Mouse (Mus musculus): ENCODE measurements at regions not wholly inside any gene's neighbourhood (a gene's known extent, or its start where the extent isn't known, plus 50 kb on each side); places are given as distances from the start of the nearest gene placed in this dataset.
A peak's percentile ranks its signal among the peaks of the same experiment; 100 is the strongest.

DNA sequence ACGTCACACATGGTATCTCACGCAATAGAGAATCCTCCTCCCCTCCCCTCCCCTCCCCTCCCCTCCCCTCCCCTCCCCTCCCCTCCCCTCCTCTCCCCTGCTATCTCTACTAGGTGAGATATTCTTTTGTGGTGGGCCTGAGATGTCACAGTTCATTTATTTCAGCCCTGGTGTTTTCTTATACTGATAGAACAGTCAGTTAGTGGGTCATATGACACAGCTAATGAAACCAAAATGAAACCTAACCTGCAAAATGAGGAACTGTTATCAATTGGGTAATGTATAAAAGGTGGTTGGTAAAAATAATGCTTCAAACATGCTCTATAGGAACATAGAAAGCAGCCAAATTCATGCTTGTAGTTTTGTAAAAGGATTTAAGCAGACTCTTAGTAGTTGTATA lies 174.5 kb upstream of the Syt1 start:
- no peaks in the 10 kb centered on the region for H3K27me3 ChIP-seq (ENCODE audit: control insufficient read depth in 1 of 2, insufficient read depth in 2 of 2, low read length in 2 of 2)
- peak; percentile 80 for TF ChIP-seq USF1 (IDR thresholded peaks at IDR 0.05; ENCODE audit: low read depth, low read length)
- TF ChIP-seq MAZ (IDR thresholded peaks at IDR 0.05; ENCODE audit: low read depth, low read length): no peak; the same call in 1 of the 2 replicates
- TF ChIP-seq ETS1 (IDR thresholded peaks at IDR 0.05; ENCODE audit: low read depth, low read length): peak; percentile 87
- TF ChIP-seq SIN3A (IDR thresholded peaks at IDR 0.05; ENCODE audit: low read length): peak; percentile 70
- TF ChIP-seq EP300 (IDR thresholded peaks at IDR 0.05; ENCODE audit: low read depth in 1 of 2, low read length in 2 of 2): peak in 1 of 2 experiments; percentile 76; a peak in 1 of 4 replicates
- TF ChIP-seq HCFC1 (IDR thresholded peaks at IDR 0.05; ENCODE audit: low read depth, low read length): 0 out of 2 replicates have a peak, but pooled peaks have one; percentile 40
- TF ChIP-seq MXI1 (IDR thresholded peaks at IDR 0.05; ENCODE audit: low read depth, low read length): no peak
- no peak for TF ChIP-seq CTCF (IDR thresholded peaks at IDR 0.05 in 2 of 3, conservative IDR thresholded peaks at IDR 0.05 in 1 of 3; ENCODE audit: control insufficient read depth in 1 of 3, insufficient read depth in 1 of 3, low read depth in 2 of 3, low read length in 3 of 3, poor library complexity in 1 of 3, severe bottlenecking in 1 of 3)
- no peak for TF ChIP-seq ZKSCAN1 (IDR thresholded peaks at IDR 0.05; ENCODE audit: low read depth, low read length)
- no peak for TF ChIP-seq NELFE (IDR thresholded peaks at IDR 0.05; ENCODE audit: low read depth, low read length)
- TF ChIP-seq TCF12 (IDR thresholded peaks at IDR 0.05; ENCODE audit: low read depth, low read length): peak; percentile 64; the same call in 1 of the 2 replicates
- no peak for TF ChIP-seq ZMIZ1 (IDR thresholded peaks at IDR 0.05; ENCODE audit: low read depth, low read length)
- TF ChIP-seq USF2 (IDR thresholded peaks at IDR 0.05; ENCODE audit: borderline replicate concordance in 1 of 2, insufficient read depth in 1 of 2, low read depth in 1 of 2, low read length in 2 of 2): 0 out of 4 replicates have a peak, but pooled peaks of 1 of the 2 experiments have one; percentile 42
- no peak for TF ChIP-seq NRF1 (IDR thresholded peaks at IDR 0.05; ENCODE audit: insufficient read depth, low read depth, low read length, poor library complexity, severe bottlenecking)
- peaks cover 0 to 24% of the 10 kb centered on the region in 2 experiments; a peak in 2 of 4 replicates for H3K4me1 ChIP-seq (ENCODE audit: control insufficient read depth in 1 of 2, insufficient read depth in 2 of 2, low read length in 2 of 2)
- no peak overlapping the region for H3K9ac ChIP-seq (ENCODE audit: control insufficient read depth, low read depth, low read length, poor library complexity, severe bottlenecking)
- H3K9me3 ChIP-seq (replicated peaks; ENCODE audit: insufficient read depth, low read length): no peaks in the 10 kb centered on the region
- peak overlapping the region in 1 of 2 experiments; percentile 50; a peak in 1 of 4 replicates for H3K4me3 ChIP-seq (ENCODE audit: control insufficient read depth in 1 of 2, insufficient read depth in 1 of 2, low read depth in 2 of 2, low read length in 2 of 2)
- H3K79me2 ChIP-seq (ENCODE audit: control insufficient read depth, insufficient read depth, low read length, poor library complexity): no peaks in the 10 kb centered on the region
- H3K27ac ChIP-seq (ENCODE audit: control insufficient read depth, low read depth, low read length): no peak overlapping the region; the same call in 1 of the 2 replicates
- H3K36me3 ChIP-seq (ENCODE audit: control insufficient read depth in 1 of 2, insufficient read depth in 2 of 2, low read length in 2 of 2): peaks cover 0 to 5% of the 10 kb centered on the region in 2 experiments; a peak in 2 of 4 replicates
- peak; percentile 22 for DNase-seq (ENCODE audit: low read depth, low spot score)

DNA sequence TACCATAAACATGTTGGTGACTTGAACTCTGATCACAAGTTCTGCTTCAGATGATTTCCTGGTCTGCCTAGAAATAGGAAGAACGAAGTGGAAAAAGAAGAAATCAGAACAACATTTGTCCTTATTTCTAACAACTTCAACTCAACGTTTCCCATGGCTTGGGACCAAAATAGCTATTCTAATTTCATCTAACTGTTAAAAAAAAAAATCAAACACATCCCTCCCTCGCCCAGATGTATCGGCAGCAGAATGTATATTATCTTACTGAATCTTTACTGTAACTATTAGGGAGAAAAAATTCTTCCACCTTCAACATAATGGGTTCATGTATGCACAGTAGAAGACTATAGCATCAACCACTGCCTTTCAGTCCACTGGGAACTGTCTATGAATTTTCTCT lies 169.7 kb upstream of the Syt1 start:
- no peaks in the 10 kb centered on the region for H3K27me3 ChIP-seq (ENCODE audit: control insufficient read depth in 1 of 2, insufficient read depth in 2 of 2, low read length in 2 of 2)
- H3K9me3 ChIP-seq (replicated peaks; ENCODE audit: insufficient read depth, low read length): no peaks in the 10 kb centered on the region
- H3K9ac ChIP-seq (ENCODE audit: control insufficient read depth, low read depth, low read length, poor library complexity, severe bottlenecking): no peak overlapping the region
- TF ChIP-seq GABPA (IDR thresholded peaks at IDR 0.05; ENCODE audit: low read depth, low read length) (no peak), MEF2A (IDR thresholded peaks at IDR 0.05; ENCODE audit: extremely low read depth, insufficient replicate concordance, low read depth, low read length, poor library complexity, severe bottlenecking) (no peak), TBP (IDR thresholded peaks at IDR 0.05; ENCODE audit: low read depth, low read length) (no peak), POLR2A (IDR thresholded peaks at IDR 0.05; ENCODE audit: control insufficient read depth in 1 of 2, insufficient read depth in 1 of 2, low read depth in 1 of 2, low read length in 2 of 2, poor library complexity in 1 of 2) (no peak), CHD2 (IDR thresholded peaks at IDR 0.05; ENCODE audit: low read length) (no peak), MAZ (IDR thresholded peaks at IDR 0.05; ENCODE audit: low read depth, low read length) (no peak), HCFC1 (IDR thresholded peaks at IDR 0.05; ENCODE audit: low read depth, low read length) (no peak), MYC (IDR thresholded peaks at IDR 0.05; ENCODE audit: low read depth, low read length) (no peak)
- no peak for DNase-seq (ENCODE audit: low read depth, low spot score)
- H3K4me3 ChIP-seq (ENCODE audit: control insufficient read depth in 1 of 2, insufficient read depth in 1 of 2, low read depth in 2 of 2, low read length in 2 of 2): no peak overlapping the region
- H3K4me1 ChIP-seq (ENCODE audit: control insufficient read depth in 1 of 2, insufficient read depth in 2 of 2, low read length in 2 of 2): peaks cover 0 to 14% of the 10 kb centered on the region in 2 experiments; a peak in 2 of 4 replicates
- H3K36me3 ChIP-seq (ENCODE audit: control insufficient read depth in 1 of 2, insufficient read depth in 2 of 2, low read length in 2 of 2): peaks cover 0 to 4% of the 10 kb centered on the region in 2 experiments; a peak in 1 of 4 replicates
- H3K79me2 ChIP-seq (ENCODE audit: control insufficient read depth, insufficient read depth, low read length, poor library complexity): no peaks in the 10 kb centered on the region
- H3K27ac ChIP-seq (ENCODE audit: control insufficient read depth, low read depth, low read length): no peak overlapping the region

Measured in MEL (cell line).